Mouse (Mus musculus) stomach, postnatal 0 days (tissue): ENCODE results near the gene Arrb1.

Experiments
- CTCF ChIP-seq: IDR thresholded peaks from 2 replicates; pipeline ENCODE4 v1.5.1; 2016; ENCODE audit warnings: antibody characterized with exemption, low read depth, mild to moderate bottlenecking, moderate library complexity
- EP300 ChIP-seq: optimal IDR thresholded peaks from 2 replicates; pipeline ENCODE3; 2016; ENCODE audit warnings: antibody characterized with exemption

- no peak for TF ChIP-seq CTCF
- no peak for TF ChIP-seq EP300
Measured at GRCm38 (mm10) chr7:99592669-99593068, 57.4 kb downstream of the Arrb1 start.
